23 mouse cellular contexts compared by ENCODE assay signal in genomic region chr1:181771871-181772270, GRCm38 (mm10).
DNase-seq lines count a peak whose midpoint lies in the region; ATAC-seq and TF ChIP-seq lines count a peak whose summit lies in the region.
"Had no signal": no experiment of that assay in that cellular context is flagged by ENCODE, and none has a peak within 500 bp of the region (broad histone marks: within the 10 kb centered on the region; RNA-seq: fewer than 3 reads in every experiment).

No protein-coding gene starts in this region.

- no peak overlapping the region for H3K4me3 ChIP-seq in intestine, postnatal 0 days (ENCODE audit: low read depth, low read length)
- no peak overlapping the region for H3K4me3 ChIP-seq in intestine, embryonic 15.5 days (replicated peaks)
- no peak overlapping the region for H3K4me3 ChIP-seq in CH12.LX (replicated peaks in 1 of 3; ENCODE audit: low read depth in 2 of 3, low read length in 2 of 3, poor library complexity in 1 of 3)
- H3K4me3 ChIP-seq: embryonic facial prominence, embryonic 12.5 days; embryonic facial prominence, embryonic 15.5 days; forebrain, embryonic 15.5 days; heart, embryonic 13.5 days; hindbrain, embryonic 12.5 days; hindbrain, embryonic 15.5 days had no signal

- TF ChIP-seq CTCF in intestine, postnatal 0 days (IDR thresholded peaks at IDR 0.05; ENCODE audit: low read depth) = 0 out of 2 replicates have a peak, but pooled peaks have one; percentile 2
- no peak; a peak in 1 of 4 replicates for TF ChIP-seq CTCF in CH12.LX (conservative IDR thresholded peaks at IDR 0.05 in 1 of 2, IDR thresholded peaks at IDR 0.05 in 1 of 2; ENCODE audit: low read depth in 2 of 2, low read length in 2 of 2)

- no peaks in the 10 kb centered on the region for H3K36me3 ChIP-seq in intestine, postnatal 0 days (ENCODE audit: control insufficient read depth, insufficient read depth)
- no peaks in the 10 kb centered on the region for H3K36me3 ChIP-seq in intestine, embryonic 15.5 days
- H3K36me3 ChIP-seq in CH12.LX (replicated peaks in 1 of 2; ENCODE audit: control insufficient read depth in 1 of 2, insufficient read depth in 1 of 2, low read length in 1 of 2) = no peaks in the 10 kb centered on the region
- H3K36me3 ChIP-seq: embryonic facial prominence, embryonic 12.5 days; embryonic facial prominence, embryonic 15.5 days; forebrain, embryonic 15.5 days; heart, embryonic 13.5 days; hindbrain, embryonic 12.5 days; hindbrain, embryonic 15.5 days had no signal

- H3K79me2 ChIP-seq in CH12.LX (replicated peaks; ENCODE audit: control insufficient read depth, extremely low read depth, insufficient read depth, poor library complexity, severe bottlenecking) = no peaks in the 10 kb centered on the region

- in situ Hi-C loops in CH12.LX (cut with MboI; ENCODE audit: low pct_ligation_motif_present, low pct_unique_long_range_greater_than_20kb, low sequenced_read_pairs) = no loop called here

- H3K4me1 ChIP-seq in intestine, postnatal 0 days (replicated peaks; ENCODE audit: control insufficient read depth, insufficient read depth, low read length) = no peaks in the 10 kb centered on the region
- no peaks in the 10 kb centered on the region for H3K4me1 ChIP-seq in intestine, embryonic 15.5 days (replicated peaks)
- H3K4me1 ChIP-seq in CH12.LX (ENCODE audit: control insufficient read depth in 1 of 2, insufficient read depth in 2 of 2) = peaks cover 0 to 5% of the 10 kb centered on the region in 2 experiments; a peak in 1 of 4 replicates
- H3K4me1 ChIP-seq: embryonic facial prominence, embryonic 12.5 days; embryonic facial prominence, embryonic 15.5 days; forebrain, embryonic 15.5 days; heart, embryonic 13.5 days; hindbrain, embryonic 12.5 days; hindbrain, embryonic 15.5 days had no signal

- H3K9ac ChIP-seq in intestine, postnatal 0 days (ENCODE audit: low read depth, low read length) = no peak overlapping the region
- H3K9ac ChIP-seq in intestine, embryonic 15.5 days = no peak overlapping the region
- no peak overlapping the region for H3K9ac ChIP-seq in CH12.LX (ENCODE audit: insufficient read depth, low read depth)
- H3K9ac ChIP-seq: embryonic facial prominence, embryonic 12.5 days; embryonic facial prominence, embryonic 15.5 days; forebrain, embryonic 15.5 days; heart, embryonic 13.5 days; hindbrain, embryonic 12.5 days; hindbrain, embryonic 15.5 days had no signal

- H3K4me2 ChIP-seq in intestine, postnatal 0 days (replicated peaks; ENCODE audit: low read depth) = no peak overlapping the region
- no peak overlapping the region for H3K4me2 ChIP-seq in intestine, embryonic 15.5 days (replicated peaks)
- H3K4me2 ChIP-seq in CH12.LX (ENCODE audit: insufficient read depth, low read depth, poor library complexity, severe bottlenecking) = no peak overlapping the region
- H3K4me2 ChIP-seq: embryonic facial prominence, embryonic 12.5 days; embryonic facial prominence, embryonic 15.5 days; forebrain, embryonic 15.5 days; heart, embryonic 13.5 days; hindbrain, embryonic 12.5 days; hindbrain, embryonic 15.5 days had no signal

- no peak for TF ChIP-seq EP300 in CH12.LX (IDR thresholded peaks at IDR 0.05; ENCODE audit: low read length)

- TF ChIP-seq POLR2A in CH12.LX (IDR thresholded peaks at IDR 0.05; ENCODE audit: low read depth, low read length) = no peak

- peak; percentile 1 for TF ChIP-seq RAD21 in CH12.LX (IDR thresholded peaks at IDR 0.05; ENCODE audit: low read depth, low read length)

- H3K27ac ChIP-seq in intestine, postnatal 0 days (ENCODE audit: low read depth, low read length) = no peak overlapping the region
- no peak overlapping the region for H3K27ac ChIP-seq in intestine, embryonic 15.5 days
- H3K27ac ChIP-seq in CH12.LX (ENCODE audit: insufficient read depth, low read depth) = no peak overlapping the region
- H3K27ac ChIP-seq: embryonic facial prominence, embryonic 12.5 days; embryonic facial prominence, embryonic 15.5 days; forebrain, embryonic 15.5 days; heart, embryonic 13.5 days; hindbrain, embryonic 12.5 days; hindbrain, embryonic 15.5 days had no signal

- no peaks in the 10 kb centered on the region for H3K27me3 ChIP-seq in intestine, postnatal 0 days (replicated peaks; ENCODE audit: control insufficient read depth, insufficient read depth, low read length)
- no peaks in the 10 kb centered on the region for H3K27me3 ChIP-seq in intestine, embryonic 15.5 days (replicated peaks)
- no peaks in the 10 kb centered on the region for H3K27me3 ChIP-seq in CH12.LX (replicated peaks)
- H3K27me3 ChIP-seq: embryonic facial prominence, embryonic 12.5 days; embryonic facial prominence, embryonic 15.5 days; forebrain, embryonic 15.5 days; heart, embryonic 13.5 days; hindbrain, embryonic 12.5 days; hindbrain, embryonic 15.5 days had no signal

- no peaks in the 10 kb centered on the region for H3K9me3 ChIP-seq in intestine, postnatal 0 days (ENCODE audit: control insufficient read depth)
- no peaks in the 10 kb centered on the region for H3K9me3 ChIP-seq in intestine, embryonic 15.5 days
- H3K9me3 ChIP-seq in CH12.LX (replicated peaks; ENCODE audit: low read length) = peaks cover 8% of the 10 kb centered on the region
- H3K9me3 ChIP-seq: embryonic facial prominence, embryonic 12.5 days; embryonic facial prominence, embryonic 15.5 days; forebrain, embryonic 15.5 days; heart, embryonic 13.5 days; hindbrain, embryonic 12.5 days; hindbrain, embryonic 15.5 days had no signal

- WGBS in intestine, postnatal 0 days = 95% methylated on average over 3 of the region's 3 CpGs
- 94% methylated on average over 3 of the region's 3 CpGs for WGBS in intestine, embryonic 15.5 days

- DNase-seq in CH12.LX (ENCODE audit: extremely low read depth) (no peak), NIH3T3 (ENCODE audit: low read depth) (peak; percentile 52)
- DNase-seq in adrenal gland, postnatal 25 days = no peak
- DNase-seq in left cerebral cortex, adult 9 months (ENCODE audit: low spot score in 2 of 2) = no peak
- DNase-seq: adrenal gland, postnatal 10 days; cerebellum, adult 11 months; cerebellum, adult 2 months; cerebellum, adult 9-11 months; cerebellum, postnatal 25 days; gastrocnemius, postnatal 10 days; gastrocnemius, postnatal 36 days; heart, adult 18-20 months; heart, postnatal 14 days; kidney, adult 18-20 months had no signal

- ATAC-seq in intestine, postnatal 0 days = no peak
- ATAC-seq in intestine, embryonic 15.5 days = no peak
- ATAC-seq: activated CD4-positive, CD25-positive, alpha-beta regulatory T cell, adult 4 months; forebrain, embryonic 15.5 days had no signal

- dilution Hi-C loops in CH12.LX (cut with MboI; ENCODE audit: extremely low pct_ligation_motif_present, extremely low pct_unique_long_range_greater_than_20kb, low sequenced_read_pairs) = no loop called here

TF ChIP-seq in CH12.LX, 34 proteins besides CTCF, POLR2A, EP300 and RAD21:
- TF ChIP-seq KAT2A (IDR thresholded peaks at IDR 0.05; ENCODE audit: insufficient replicate concordance, low read length) (no peak), ZKSCAN1 (IDR thresholded peaks at IDR 0.05; ENCODE audit: borderline replicate concordance, low read depth, low read length) (no peak), SIN3A (IDR thresholded peaks at IDR 0.05; ENCODE audit: low read length) (no peak), SMC3 (IDR thresholded peaks at IDR 0.05; ENCODE audit: low read depth, low read length) (no peak), ZC3H11A (IDR thresholded peaks at IDR 0.05; ENCODE audit: low read depth, low read length) (no peak), RCOR1 (conservative IDR thresholded peaks at IDR 0.05; ENCODE audit: low read depth, low read length) (no peak), JUND (conservative IDR thresholded peaks at IDR 0.05; ENCODE audit: low read depth, low read length) (no peak), ZNF384 (IDR thresholded peaks at IDR 0.05; ENCODE audit: low read depth, low read length) (no peak)
